Mouse (Mus musculus): ENCODE measurements around the gene Asb8. TPM values are rescaled to one million over a fixed set of nuclear protein-coding genes. Genes with fewer than 3 reads are reported as not detected.
A peak's percentile ranks its signal among the peaks of the same experiment; 100 is the strongest.

Asb8 gene
- polyA plus RNA-seq, 1 experiment from 2014 or later: 60.5 TPM

DNA sequence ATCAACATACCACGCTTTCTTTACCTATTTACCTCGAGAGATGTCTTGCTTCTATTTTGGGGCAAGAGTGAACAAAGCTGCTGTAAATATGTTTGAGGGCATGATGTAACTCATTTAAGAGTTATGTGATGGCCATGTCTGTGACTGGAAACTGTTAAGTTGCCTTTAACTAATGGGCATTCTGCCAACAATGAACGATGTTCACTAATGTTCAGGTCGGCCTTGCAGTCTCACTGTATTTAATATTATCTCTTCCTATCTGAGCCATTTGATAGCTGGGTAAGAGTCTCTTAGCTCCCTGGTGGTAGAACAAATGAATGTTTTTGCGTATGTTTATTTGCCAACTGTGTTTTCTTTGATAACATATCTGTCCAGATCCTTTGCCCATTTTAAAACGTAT, 58.9 kb downstream of the Asb8 start:
- H3K9me3 ChIP-seq (replicated peaks; ENCODE audit: control insufficient read depth, low read length): no peaks in the 10 kb centered on the region
- WGBS: 85% methylated on average over 6 of the region's 6 CpGs

DNA sequence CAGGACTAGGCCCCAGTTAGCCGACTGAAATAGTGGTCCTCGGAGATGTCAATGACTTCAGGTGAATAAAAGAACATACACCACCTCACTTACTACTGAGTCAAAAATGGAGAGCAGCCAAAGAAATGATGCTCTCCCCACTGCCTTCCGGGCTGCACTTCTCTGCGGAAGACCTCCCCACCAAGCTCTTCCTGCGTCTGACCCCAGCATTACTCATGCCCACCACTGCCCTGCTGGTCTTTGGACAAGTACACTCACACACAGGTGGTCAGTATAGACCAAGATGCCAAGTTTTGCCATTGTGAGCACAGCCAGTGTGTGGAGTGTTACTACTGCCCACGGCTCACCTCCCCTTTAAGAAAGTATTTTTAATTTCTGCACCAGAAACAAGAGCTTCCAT, 63.0 kb downstream of the Asb8 start:
- 89% methylated on average over 6 of the region's 6 CpGs for WGBS
- Histone ChIP-seq H3K4me3 (ENCODE audit: low read depth, low read length) (no peak overlapping the region), H3K27ac (ENCODE audit: low read depth, low read length) (no peak overlapping the region), H3K4me2 (ENCODE audit: low read length) (no peak overlapping the region), H3K9me3 (replicated peaks; ENCODE audit: control insufficient read depth, low read length) (no peaks in the 10 kb centered on the region), H3K4me1 (ENCODE audit: control insufficient read depth, insufficient read depth, low read length) (no peaks in the 10 kb centered on the region), H3K9ac (ENCODE audit: low read length) (no peak overlapping the region), H3K27me3 (replicated peaks; ENCODE audit: control insufficient read depth, insufficient read depth, low read length) (no peaks in the 10 kb centered on the region), H3K36me3 (ENCODE audit: control insufficient read depth, insufficient read depth, low read length) (no peaks in the 10 kb centered on the region)
- ATAC-seq (no peak), DNase-seq (ENCODE audit: low spot score) (no peak)

More for the DNA sequence above, 58.9 kb downstream of the Asb8 start:
- no peak overlapping the region for H3K27ac ChIP-seq (ENCODE audit: low read depth, low read length)
- H3K4me2 ChIP-seq (ENCODE audit: low read length): no peak overlapping the region
- DNase-seq (ENCODE audit: low spot score) (no peak), ATAC-seq (no peak)
- no peaks in the 10 kb centered on the region for H3K36me3 ChIP-seq (ENCODE audit: control insufficient read depth, insufficient read depth, low read length)
- no peaks in the 10 kb centered on the region for H3K27me3 ChIP-seq (replicated peaks; ENCODE audit: control insufficient read depth, insufficient read depth, low read length)
- H3K4me1 ChIP-seq (ENCODE audit: control insufficient read depth, insufficient read depth, low read length): peaks cover 13% of the 10 kb centered on the region; the same call in 1 of the 2 replicates
- H3K9ac ChIP-seq (ENCODE audit: low read length): no peak overlapping the region
- H3K4me3 ChIP-seq (ENCODE audit: low read depth, low read length): no peak overlapping the region

DNA sequence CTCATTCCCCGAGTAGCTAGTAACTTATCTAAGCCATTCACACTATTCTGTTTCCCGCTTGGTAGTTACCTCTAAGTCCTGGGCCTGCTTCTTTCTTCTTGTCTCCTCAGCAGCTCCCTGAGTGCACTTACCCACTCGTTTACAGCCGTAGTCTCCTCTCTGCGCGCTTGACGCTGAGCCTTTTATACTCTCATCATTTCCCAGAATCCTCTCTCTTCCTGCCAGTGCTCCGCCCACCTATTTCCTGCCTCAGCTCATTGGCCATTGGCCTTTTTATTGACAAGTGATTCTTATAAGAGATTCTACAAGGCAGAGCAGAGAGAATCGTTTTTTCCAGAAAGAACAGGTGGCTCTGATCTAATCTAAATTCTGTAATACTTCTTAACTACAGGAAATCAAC, 66.9 kb downstream of the Asb8 start:
- Histone ChIP-seq H3K36me3 (ENCODE audit: control insufficient read depth, insufficient read depth, low read length) (no peaks in the 10 kb centered on the region), H3K4me1 (ENCODE audit: control insufficient read depth, insufficient read depth, low read length) (no peaks in the 10 kb centered on the region), H3K9ac (ENCODE audit: low read length) (no peak overlapping the region), H3K9me3 (replicated peaks; ENCODE audit: control insufficient read depth, low read length) (no peaks in the 10 kb centered on the region), H3K4me3 (ENCODE audit: low read depth, low read length) (no peak overlapping the region), H3K27me3 (replicated peaks; ENCODE audit: control insufficient read depth, insufficient read depth, low read length) (no peaks in the 10 kb centered on the region), H3K4me2 (ENCODE audit: low read length) (no peak overlapping the region), H3K27ac (ENCODE audit: low read depth, low read length) (no peak overlapping the region)
- ATAC-seq (no peak), DNase-seq (ENCODE audit: low spot score) (no peak)
- 91% methylated on average over 9 of the region's 9 CpGs for WGBS

DNA sequence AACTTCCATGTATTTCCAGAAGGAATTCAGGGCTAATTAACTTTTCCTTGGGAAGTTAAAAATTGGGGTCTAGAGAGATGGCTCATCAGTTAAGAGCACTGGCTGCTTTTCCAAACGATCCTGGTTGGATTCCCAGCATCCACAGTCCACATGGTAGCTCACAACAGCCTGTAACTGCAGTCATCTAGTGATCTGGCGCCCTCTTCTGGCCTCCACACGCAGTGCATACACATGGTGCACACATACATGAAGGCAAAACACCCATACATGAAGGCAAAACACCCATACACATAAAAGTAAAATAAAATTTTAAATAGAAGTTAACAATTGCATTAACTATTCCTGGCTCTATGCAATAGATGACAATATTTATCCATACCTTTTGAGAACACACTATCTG, 68.5 kb downstream of the Asb8 start:
- Histone ChIP-seq H3K9me3 (replicated peaks; ENCODE audit: control insufficient read depth, low read length) (no peaks in the 10 kb centered on the region), H3K4me3 (ENCODE audit: low read depth, low read length) (no peak overlapping the region), H3K9ac (ENCODE audit: low read length) (no peak overlapping the region), H3K4me2 (ENCODE audit: low read length) (no peak overlapping the region), H3K4me1 (ENCODE audit: control insufficient read depth, insufficient read depth, low read length) (no peaks in the 10 kb centered on the region; the same call in 1 of the 2 replicates), H3K27ac (ENCODE audit: low read depth, low read length) (no peak overlapping the region), H3K27me3 (replicated peaks; ENCODE audit: control insufficient read depth, insufficient read depth, low read length) (no peaks in the 10 kb centered on the region), H3K36me3 (ENCODE audit: control insufficient read depth, insufficient read depth, low read length) (no peaks in the 10 kb centered on the region)
- DNase-seq (ENCODE audit: low spot score): no peak
- no peak for ATAC-seq
- 55% methylated on average over 3 of the region's 3 CpGs for WGBS

DNA sequence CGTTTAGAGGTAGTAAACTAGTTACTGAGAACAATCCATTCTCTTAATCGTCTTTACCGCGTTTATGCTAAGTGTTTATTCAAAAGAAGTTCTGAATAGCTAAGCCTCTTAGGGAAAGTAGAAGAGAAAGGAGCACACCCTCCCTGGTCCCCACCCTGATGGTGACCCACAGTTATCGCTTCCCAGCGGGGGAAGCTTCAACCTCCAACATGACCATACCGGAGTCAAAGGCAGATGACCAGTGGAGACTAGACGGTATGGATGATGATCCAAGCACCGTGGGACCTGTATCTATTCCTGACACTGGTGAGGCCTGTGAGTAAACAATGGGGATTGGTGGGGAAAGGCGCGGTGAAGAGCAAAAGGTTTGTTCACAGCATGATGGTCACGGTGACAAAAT, 70.5 kb downstream of the Asb8 start:
- Histone ChIP-seq H3K4me3 (ENCODE audit: low read depth, low read length) (no peak overlapping the region), H3K27me3 (replicated peaks; ENCODE audit: control insufficient read depth, insufficient read depth, low read length) (no peaks in the 10 kb centered on the region), H3K9ac (ENCODE audit: low read length) (no peak overlapping the region), H3K36me3 (ENCODE audit: control insufficient read depth, insufficient read depth, low read length) (no peaks in the 10 kb centered on the region), H3K9me3 (replicated peaks; ENCODE audit: control insufficient read depth, low read length) (no peaks in the 10 kb centered on the region), H3K27ac (ENCODE audit: low read depth, low read length) (no peak overlapping the region), H3K4me2 (ENCODE audit: low read length) (no peak overlapping the region), H3K4me1 (ENCODE audit: control insufficient read depth, insufficient read depth, low read length) (no peaks in the 10 kb centered on the region; the same call in 1 of the 2 replicates)
- ATAC-seq (no peak), DNase-seq (ENCODE audit: low spot score) (no peak)
- WGBS: 90% methylated on average over 12 of the region's 12 CpGs

DNA sequence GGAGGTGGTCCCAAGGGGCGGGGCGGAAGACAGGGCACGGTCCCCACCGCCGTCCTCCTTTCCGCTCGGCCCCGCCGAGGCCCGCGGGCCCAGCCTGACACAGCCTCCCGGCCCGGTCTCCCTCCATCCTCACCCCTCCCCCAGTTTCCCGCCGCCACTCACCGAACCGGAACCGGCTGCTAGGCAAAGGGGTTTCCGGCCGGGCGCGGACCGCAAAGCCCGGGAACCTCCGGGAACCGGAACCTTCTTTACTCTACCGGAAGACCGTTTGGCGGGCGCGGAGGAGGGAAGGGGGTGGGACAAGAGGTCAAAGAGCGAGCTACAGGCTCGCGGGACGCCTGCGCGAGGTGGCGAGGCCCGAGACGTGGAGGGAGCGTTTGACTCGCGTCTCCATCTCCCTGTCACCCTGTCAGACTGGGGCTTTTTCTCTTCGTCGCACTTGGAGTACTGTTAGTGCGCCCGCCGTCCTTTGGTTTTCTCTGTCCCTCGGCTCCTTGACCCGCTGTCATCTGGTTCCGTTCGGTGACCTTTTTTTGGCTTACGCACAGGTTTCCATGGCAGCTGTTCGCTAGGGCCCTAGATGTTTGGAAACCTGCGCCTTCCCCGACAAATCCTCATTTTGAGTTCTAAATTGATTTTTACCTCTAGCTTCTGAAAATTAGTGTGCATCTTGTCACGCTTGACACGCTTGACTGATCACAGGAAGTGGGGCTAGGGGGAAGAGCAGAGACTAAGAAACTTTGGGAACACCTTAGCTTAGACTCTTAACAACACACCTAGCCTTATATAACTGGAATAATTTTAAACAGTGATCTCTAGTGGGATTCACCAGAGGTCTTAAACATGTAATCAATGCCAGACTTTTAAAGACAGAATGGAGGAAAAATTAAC, 72.1 kb downstream of the Asb8 start, which contains the start of gene Senp1:
Gene Senp1 (minus strand): TSS at position 624 of the 891 bp plus-strand sequence.
- ATAC-seq: peak; percentile 91
- under 1% methylated on average over 56 of the region's 58 CpGs for WGBS
- H3K9ac ChIP-seq (ENCODE audit: low read length): peak within 1 kb of the TSS; percentile 89
- H3K27ac ChIP-seq (ENCODE audit: low read depth, low read length): peak within 1 kb of the TSS; percentile 94
- no peaks in the 10 kb centered on the region for H3K36me3 ChIP-seq (ENCODE audit: control insufficient read depth, insufficient read depth, low read length)
- DNase-seq (ENCODE audit: low spot score): peak; percentile 87
- H3K4me3 ChIP-seq (ENCODE audit: low read depth, low read length): peak within 1 kb of the TSS; percentile 90
- peak within 1 kb of the TSS; percentile 66 for H3K4me2 ChIP-seq (ENCODE audit: low read length)
- H3K9me3 ChIP-seq (replicated peaks; ENCODE audit: control insufficient read depth, low read length): no peaks in the 10 kb centered on the region
- H3K27me3 ChIP-seq (replicated peaks; ENCODE audit: control insufficient read depth, insufficient read depth, low read length): no peaks in the 10 kb centered on the region
- no peaks in the 10 kb centered on the region; the same call in 1 of the 2 replicates for H3K4me1 ChIP-seq (ENCODE audit: control insufficient read depth, insufficient read depth, low read length)

DNA sequence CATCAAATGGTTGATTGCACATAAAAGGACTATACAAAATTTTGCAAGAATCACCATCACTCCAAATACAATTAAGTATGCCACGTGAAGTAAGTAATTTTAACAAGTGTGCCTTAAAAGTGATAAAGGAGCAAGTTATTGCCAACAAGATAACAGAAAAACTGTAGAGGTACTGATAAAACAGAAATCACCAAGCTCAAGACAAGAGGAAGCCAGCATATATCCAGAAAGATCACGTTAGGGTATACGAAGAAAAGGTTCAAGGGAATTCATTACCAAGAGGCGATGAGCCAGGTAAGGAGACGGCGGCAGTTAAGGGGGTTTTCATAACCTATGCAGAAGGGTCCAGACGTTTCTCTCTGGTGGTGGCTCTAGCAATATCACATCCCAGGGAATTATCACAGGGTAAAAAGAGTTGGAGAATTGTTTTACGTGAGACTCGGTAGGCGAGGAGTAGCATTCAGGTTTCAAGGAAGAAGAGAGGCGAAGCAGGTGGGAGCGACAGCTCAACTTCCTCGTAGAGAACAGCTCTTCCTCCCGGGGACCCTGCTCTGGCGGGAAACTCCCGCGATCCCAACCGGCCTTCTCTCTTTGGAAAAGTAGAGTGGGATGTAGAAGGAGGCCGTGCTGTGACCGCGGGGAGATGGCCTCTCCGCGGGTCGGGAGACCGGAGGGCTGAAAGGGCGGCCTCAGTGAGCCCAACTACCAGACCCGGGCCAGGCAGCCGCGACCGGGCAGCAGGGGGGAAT, 72.9 kb downstream of the Asb8 start, which contains the start of gene Pfkm:
Gene Pfkm (plus strand): TSS at position 218 of the 749 bp plus-strand sequence.
- DNase-seq (ENCODE audit: low spot score) (no peak), ATAC-seq (no peak)
- H3K4me3 ChIP-seq (ENCODE audit: low read depth, low read length): peak within 1 kb of the TSS; percentile 90
- no peaks in the 10 kb centered on the region; the same call in 1 of the 2 replicates for H3K4me1 ChIP-seq (ENCODE audit: control insufficient read depth, insufficient read depth, low read length)
- peaks cover 4% of the 10 kb centered on the region; the same call in 1 of the 2 replicates for H3K36me3 ChIP-seq (ENCODE audit: control insufficient read depth, insufficient read depth, low read length)
- peak within 1 kb of the TSS; percentile 94 for H3K27ac ChIP-seq (ENCODE audit: low read depth, low read length)
- H3K4me2 ChIP-seq (ENCODE audit: low read length): peak within 1 kb of the TSS; percentile 66
- H3K9me3 ChIP-seq (replicated peaks; ENCODE audit: control insufficient read depth, low read length): no peaks in the 10 kb centered on the region
- H3K27me3 ChIP-seq (replicated peaks; ENCODE audit: control insufficient read depth, insufficient read depth, low read length): no peaks in the 10 kb centered on the region
- peak within 1 kb of the TSS; percentile 89 for H3K9ac ChIP-seq (ENCODE audit: low read length)
- under 1% methylated on average over 25 of the region's 30 CpGs for WGBS

DNA sequence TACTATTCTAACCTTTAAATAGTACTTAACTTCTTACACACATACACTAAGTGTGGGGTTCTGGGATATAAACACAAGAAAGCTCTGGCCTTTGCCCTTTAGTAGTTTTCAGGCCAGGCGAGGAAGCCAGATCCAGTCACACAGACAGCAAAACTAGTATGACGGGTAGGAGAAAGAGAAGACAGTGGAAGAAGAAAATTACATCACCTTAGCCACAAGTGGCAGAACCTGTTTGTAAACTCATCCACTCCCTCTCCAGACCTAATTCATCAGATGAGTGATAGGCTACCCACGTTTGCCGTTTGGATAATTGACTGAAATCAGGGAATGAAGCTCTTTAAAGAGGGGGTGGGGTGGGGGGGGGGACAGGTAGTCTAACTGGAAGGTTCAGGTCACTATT, 73.6 kb downstream of the Asb8 start:
- DNase-seq (ENCODE audit: low spot score): no peak
- Histone ChIP-seq H3K9me3 (replicated peaks; ENCODE audit: control insufficient read depth, low read length) (no peaks in the 10 kb centered on the region), H3K4me1 (ENCODE audit: control insufficient read depth, insufficient read depth, low read length) (no peaks in the 10 kb centered on the region; the same call in 1 of the 2 replicates), H3K9ac (ENCODE audit: low read length) (peak overlapping the region; percentile 89; the same call in 1 of the 2 replicates), H3K36me3 (ENCODE audit: control insufficient read depth, insufficient read depth, low read length) (peaks cover 4% of the 10 kb centered on the region; the same call in 1 of the 2 replicates), H3K4me2 (ENCODE audit: low read length) (peak overlapping the region; percentile 66), H3K27ac (ENCODE audit: low read depth, low read length) (no peak overlapping the region), H3K27me3 (replicated peaks; ENCODE audit: control insufficient read depth, insufficient read depth, low read length) (no peaks in the 10 kb centered on the region), H3K4me3 (ENCODE audit: low read depth, low read length) (peak overlapping the region; percentile 90)
- ATAC-seq: no peak
- WGBS: 34% methylated on average over 4 of the region's 4 CpGs
